Mouse (Mus musculus): ENCODE data around the gene Gm21958.
"Not testable (repeated sequence)": the region's sequence is repeated elsewhere in the genome, so short reads cannot be mapped to it uniquely, and the experiment has no call there.

The Gm21958 gene

GRCm38 (mm10) chr3:54723741-54724500, 9.8 kb upstream of the Gm21958 start:
- DNase-seq (ENCODE audit: low spot score) = no peak

GRCm38 (mm10) chr3:54718947-54719346, 4.8 kb upstream of the Gm21958 start:
- no peak for DNase-seq (ENCODE audit: low spot score)

GRCm38 (mm10) chr3:54717348-54717747, 3.2 kb upstream of the Gm21958 start:
- no peak for DNase-seq (ENCODE audit: low spot score)

- DNase-seq (ENCODE audit: low spot score) = no peak
These were observed 1.3 kb upstream of the Gm21958 start for GRCm38 (mm10) chr3:54715461-54715860.

- DNase-seq (ENCODE audit: low spot score) = no peak
These were observed 5.2 kb downstream of the Gm21958 start for GRCm38 (mm10) chr3:54708972-54709371.

GRCm38 (mm10) chr3:54704106-54704505, 10.0 kb downstream of the Gm21958 start:
- DNase-seq (ENCODE audit: low spot score) = not testable (repeated sequence)

GRCm38 (mm10) chr3:54699759-54700301, 14.3 kb downstream of the Gm21958 start:
- DNase-seq (ENCODE audit: low spot score) = no peak

- no peak for DNase-seq (ENCODE audit: low spot score)
These were observed 21.1 kb downstream of the Gm21958 start for GRCm38 (mm10) chr3:54693056-54693415.

GRCm38 (mm10) chr3:54692202-54693055, 21.7 kb downstream of the Gm21958 start, which contains the start of gene Supt20:
Gene Supt20, plus strand, starts transcription at chr3:54692807.
- DNase-seq (ENCODE audit: low spot score) = peak; percentile 79

GRCm38 (mm10) chr3:54689091-54689490, 25.1 kb downstream of the Gm21958 start:
- DNase-seq (ENCODE audit: low spot score) = peak; percentile 31

GRCm38 (mm10) chr3:54687245-54687644, 26.9 kb downstream of the Gm21958 start:
- no peak for DNase-seq (ENCODE audit: low spot score)

GRCm38 (mm10) chr3:54685202-54685601, 29.0 kb downstream of the Gm21958 start:
- no peak for DNase-seq (ENCODE audit: low spot score)

GRCm38 (mm10) chr3:54681310-54682204, 32.6 kb downstream of the Gm21958 start:
- no peak for DNase-seq (ENCODE audit: low spot score)

GRCm38 (mm10) chr3:54676818-54677217, 37.3 kb downstream of the Gm21958 start:
- DNase-seq (ENCODE audit: low spot score) = no peak

- DNase-seq (ENCODE audit: low spot score) = peak; percentile 39
These were observed 41.3 kb downstream of the Gm21958 start for GRCm38 (mm10) chr3:54672557-54673529.

GRCm38 (mm10) chr3:54672111-54672510, 42.0 kb downstream of the Gm21958 start:
- no peak for DNase-seq (ENCODE audit: low spot score)

GRCm38 (mm10) chr3:54669559-54669958, 44.6 kb downstream of the Gm21958 start:
- DNase-seq (ENCODE audit: low spot score) = no peak

- DNase-seq (ENCODE audit: low spot score) = no peak
These were observed 45.4 kb downstream of the Gm21958 start for GRCm38 (mm10) chr3:54668722-54669121.

GRCm38 (mm10) chr3:54668141-54668540, 46.0 kb downstream of the Gm21958 start:
- no peak for DNase-seq (ENCODE audit: low spot score)
